Mouse (Mus musculus): ENCODE data around the gene Egfem1.

Gene Egfem1

DNA sequence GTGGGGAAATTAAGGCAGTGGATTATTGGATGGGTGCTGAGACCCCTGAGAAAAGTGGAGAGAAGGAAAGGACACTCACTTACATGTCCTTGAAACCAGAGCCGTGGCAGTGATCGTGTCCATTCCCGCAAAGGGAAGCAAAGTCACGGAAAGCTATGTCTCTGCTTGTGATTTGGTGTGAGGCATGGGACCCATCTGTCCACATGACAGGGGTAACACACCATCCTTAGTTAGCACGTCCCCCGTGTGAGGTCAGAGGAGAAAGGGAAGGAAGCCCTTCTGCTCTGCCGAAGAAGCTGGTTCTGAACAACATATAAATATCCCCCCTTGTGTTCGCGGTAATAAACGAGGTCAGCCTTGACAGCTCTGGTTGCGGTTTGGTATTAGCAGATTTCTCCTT lies 52.7 kb downstream of the Egfem1 start:
- DNase-seq (ENCODE audit: low read depth, low spot score) = no peak

DNA sequence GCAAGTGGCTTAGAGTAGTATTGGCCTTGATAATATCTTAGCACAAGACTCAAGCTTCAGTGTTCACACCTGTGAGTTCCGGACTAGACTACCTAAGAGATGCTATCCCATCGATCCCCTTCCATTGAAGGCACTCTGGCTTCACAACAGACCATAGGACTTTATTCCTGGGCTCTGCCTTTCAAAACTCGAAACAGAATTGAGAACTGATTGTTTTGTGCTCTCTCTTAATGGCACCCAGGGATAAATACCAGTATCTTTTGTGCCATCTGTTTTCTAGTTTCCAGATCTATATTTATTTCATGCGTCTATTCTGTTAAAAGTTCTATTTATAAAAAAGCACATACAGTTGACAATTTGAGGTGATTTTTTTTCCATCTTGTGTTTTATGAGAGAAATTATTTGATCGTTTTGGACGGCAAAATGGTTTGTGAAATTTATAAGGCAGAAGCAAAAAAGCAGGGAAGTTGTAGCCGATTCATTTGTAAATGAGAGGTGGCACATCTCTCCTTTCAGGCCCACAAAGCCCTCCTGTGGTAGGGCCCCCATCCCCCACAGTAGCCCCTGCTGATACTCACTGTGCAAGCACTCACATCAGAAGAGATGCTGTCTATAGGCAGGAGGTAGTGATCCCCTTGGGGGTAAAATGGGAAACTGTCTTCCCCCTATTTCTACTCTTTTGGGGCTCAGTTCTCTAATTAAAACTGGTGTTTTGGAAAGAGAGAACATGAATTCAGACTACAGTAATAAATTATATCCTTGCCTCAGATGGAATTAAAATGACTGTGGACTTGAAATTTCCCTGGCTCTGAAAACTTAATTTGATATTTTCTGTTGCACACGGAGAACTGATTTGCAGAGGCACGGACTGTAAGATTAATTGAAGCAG lies 53.6 kb downstream of the Egfem1 start:
- peak; percentile 24 for DNase-seq (ENCODE audit: low read depth, low spot score)

DNA sequence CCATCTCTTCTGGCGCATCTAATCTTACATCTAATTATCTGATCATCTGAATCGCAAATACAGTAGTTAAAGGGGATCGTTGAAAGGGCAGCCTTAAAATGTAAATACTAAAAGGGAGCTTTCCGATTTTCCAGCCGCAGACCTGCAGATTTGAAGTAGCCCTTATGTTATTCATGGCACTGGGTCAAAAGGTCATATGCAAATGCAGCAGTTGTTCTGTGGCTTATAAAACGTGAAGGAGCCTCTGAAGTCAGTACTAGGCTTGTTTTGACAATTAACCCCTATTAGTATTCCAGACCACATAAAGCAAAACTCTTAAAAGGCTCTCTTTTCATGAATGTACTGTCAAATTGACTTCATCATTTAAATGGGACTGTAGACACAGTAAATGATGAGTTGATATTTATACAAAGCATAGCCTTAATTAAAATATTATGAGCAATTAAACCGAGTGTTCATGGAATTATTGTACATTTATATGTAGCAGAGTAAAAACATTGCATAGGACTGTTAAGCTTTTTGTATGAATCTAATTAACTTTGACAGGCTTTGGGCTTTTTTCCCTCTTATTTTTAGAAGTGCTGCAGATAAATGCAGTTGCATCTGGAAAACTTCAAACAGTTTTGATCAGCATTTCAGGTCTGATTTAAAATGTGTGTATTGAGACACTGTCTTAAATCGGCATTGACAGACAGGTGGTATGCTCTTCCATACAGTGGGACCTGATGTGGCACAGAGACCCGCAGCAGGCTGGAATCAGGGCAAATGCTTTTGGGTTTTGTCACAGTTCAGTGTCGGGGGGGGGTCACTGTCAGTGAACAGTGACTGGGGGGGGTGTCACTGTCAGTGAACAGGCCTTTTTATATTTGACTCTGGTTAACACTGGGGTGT lies 54.5 kb downstream of the Egfem1 start:
- no peak for DNase-seq (ENCODE audit: low read depth, low spot score)

DNA sequence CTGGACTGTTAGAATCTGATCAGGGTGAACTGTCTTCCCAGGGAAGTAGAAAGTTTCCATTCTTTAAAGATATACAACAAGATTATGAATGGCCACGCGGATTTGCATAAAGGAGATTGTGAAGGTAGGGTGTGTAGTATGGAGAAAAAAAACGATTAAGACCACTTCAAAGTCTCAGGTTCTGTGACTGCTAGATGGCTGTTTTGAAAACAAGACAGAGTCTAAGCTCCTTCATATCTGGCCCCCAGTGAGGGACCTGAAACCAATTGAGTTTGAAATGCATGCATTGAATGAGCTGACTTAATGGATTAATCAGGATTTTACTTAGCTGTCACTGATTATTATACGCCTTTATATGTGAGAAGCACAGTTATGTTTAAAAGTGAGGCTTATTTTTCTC lies 86.6 kb downstream of the Egfem1 start:
- no peak for DNase-seq (ENCODE audit: low read depth, low spot score)

DNA sequence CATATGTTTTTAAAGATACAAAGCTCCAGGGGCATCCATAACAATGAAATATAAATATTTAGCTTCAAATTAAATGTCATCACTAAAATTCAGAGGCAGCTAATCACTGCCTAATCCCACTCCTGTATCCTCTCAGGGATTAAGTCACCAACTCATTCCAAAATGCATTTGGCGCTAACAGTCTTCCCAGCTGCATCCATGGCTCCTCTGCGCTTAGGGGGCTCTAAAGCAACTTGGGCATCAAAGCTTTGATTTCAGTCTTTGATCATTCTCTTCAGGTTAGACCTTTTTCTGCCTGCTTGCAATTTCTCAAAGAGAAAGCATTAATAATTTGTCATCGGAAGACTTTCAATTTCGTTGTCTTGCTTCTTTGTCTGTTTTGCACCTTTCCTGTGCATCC lies 87.2 kb downstream of the Egfem1 start:
- DNase-seq (ENCODE audit: low read depth, low spot score) = no peak

DNA sequence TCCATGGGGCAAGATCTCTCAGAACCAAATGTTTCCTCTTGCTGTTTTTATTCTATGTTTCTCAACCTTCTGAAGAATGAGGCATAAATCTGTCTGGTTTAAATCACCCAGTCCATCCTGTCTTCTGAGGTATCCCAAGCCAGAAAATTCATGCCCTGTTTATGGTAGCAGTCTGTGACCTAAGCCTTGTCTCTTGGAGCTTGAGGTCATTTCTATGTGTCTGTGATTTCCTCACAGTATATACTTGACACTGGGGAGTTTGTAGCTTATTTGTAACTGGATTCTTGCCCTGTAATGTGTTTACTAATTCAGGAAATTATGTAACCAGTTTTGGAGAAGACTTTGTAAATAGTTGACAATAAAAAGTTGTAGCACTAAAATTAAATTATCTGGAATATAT lies 95.2 kb downstream of the Egfem1 start:
- DNase-seq (ENCODE audit: low read depth, low spot score) = no peak

DNA sequence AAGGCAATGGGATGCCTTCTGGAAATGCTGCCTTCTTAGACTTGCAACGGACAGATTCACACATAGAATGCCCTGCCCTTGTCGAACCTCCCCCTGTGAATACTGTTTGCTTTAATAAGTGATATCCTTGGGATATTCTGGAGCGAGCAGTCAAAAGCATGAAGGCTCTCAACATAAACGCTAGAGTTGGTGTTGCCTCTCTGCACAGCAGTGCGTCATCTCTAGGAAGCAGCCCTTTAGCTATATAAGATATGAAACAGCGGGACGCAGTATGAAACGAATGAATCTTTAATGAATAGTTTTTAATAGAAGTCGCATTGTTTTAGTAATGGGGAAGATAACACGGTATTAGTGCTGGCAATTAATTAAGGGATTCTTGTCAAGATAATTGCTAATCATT lies 101.2 kb downstream of the Egfem1 start:
- DNase-seq (ENCODE audit: low read depth, low spot score) = no peak

DNA sequence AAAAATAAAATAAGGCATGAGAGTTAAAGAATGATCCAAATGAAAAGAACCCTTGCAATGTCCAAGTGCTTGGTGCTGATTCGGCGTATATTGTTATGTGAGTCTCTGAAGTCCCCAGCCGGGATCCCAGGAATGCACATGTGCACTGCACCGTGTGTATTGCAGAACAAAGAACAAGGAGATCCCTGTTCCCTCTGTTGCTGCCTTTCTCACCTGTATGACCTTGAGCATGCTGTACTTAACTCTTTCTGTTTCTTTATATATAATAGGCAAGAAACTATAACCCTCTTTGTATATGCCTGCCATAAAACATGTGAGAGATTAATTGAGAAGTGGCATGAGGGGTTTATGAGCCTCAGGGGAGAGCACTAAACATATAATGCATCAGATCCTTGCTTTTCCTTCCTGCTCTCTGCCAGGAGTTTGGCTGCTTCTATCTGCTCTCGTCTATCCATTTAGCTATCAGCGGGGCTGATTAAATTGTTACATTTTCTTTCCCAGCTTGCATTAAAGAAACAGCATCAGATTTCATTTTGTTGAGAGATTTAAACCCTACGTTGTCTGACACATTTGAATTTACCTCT lies 101.9 kb downstream of the Egfem1 start:
- DNase-seq (ENCODE audit: low read depth, low spot score) = no peak

DNA sequence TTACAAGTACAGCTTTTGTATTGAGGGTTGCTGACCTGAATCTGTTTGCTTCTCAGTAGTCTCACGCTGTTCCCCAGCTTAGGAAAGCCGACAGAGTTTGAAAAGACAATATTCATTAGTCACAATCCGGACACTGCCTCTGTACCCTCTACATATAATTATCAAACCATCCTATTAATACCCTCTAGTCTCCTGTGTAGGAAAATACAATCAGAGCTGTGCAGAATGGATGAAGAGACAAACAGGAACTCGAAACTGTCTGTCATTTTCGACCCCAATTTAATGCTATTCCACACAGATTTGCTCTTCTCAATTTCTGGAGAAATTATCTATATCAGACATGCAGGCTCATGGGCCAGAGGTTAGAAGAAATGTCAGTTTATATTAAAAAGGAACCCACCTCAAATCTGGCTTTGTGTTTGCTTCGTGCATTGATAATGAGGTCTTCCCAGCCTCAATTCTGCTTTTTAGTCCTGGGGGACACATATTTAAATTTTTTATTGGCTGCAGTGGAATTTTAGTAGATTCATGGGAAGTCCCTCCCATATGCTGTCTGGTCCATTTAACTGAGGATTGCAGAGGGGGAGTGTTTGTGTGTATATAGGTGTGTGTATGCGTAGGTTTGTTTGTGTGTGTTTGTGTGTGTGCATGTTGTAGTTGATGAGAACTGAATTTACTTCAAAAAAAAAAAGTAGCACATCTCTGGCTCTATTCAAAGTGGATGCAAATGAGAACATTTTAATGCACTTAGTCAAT lies 102.8 kb downstream of the Egfem1 start:
- DNase-seq (ENCODE audit: low read depth, low spot score) = no peak

DNA sequence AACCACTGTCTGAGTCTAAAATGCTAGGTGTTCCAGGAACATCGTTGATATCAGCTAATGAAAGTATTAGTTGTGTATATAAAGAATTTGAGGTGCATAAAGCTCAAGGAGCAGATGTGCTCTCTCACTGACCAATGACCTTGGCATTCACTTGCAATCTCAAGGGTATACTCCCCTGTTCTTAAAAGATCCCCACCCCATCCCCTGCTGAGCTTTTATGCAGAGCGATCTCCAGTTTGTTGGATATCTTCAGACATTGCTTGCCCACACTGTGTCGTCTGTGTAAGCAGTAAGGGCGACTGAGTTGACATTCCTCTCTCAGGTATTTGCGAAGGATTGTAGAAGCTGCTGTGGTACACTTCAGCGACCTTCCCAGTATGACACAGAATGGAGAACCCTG lies 108.4 kb downstream of the Egfem1 start:
- DNase-seq (ENCODE audit: low read depth, low spot score) = no peak

DNA sequence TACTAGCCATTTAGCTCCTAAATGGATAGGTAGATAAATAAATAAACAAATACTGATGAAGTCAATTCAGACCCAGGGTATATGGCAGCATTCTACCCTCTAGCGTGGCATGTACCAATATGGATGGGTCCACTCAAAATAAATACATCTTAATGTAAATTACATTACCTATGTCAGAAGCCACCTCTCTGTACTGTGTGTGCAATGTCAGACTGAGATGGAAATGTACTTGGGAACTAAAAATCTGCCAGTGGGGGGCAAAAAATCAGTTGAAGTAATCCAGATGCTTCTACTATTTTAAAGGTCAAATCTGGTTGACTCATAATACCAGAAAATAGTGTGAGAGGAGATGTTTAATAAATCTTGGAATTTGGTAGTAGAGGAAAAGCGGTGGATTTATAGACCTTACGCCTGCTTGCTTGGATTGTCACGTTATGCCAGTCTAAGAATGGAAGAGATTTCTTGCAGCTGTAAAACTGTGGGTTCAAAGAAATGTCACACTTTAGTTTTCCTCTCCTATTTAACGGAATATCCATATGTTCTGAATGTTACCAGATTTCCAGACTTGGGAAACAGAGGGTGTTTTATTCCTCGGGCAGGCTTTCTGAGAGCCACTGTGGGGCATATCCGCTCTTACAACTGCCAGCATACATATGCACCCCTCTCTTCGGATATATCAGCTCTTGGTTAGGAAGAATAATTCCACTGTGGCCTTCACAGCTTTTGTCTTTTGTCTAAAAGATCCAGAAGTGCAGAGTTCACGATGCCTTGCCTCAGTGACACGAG lies 116.1 kb downstream of the Egfem1 start:
- DNase-seq (ENCODE audit: low read depth, low spot score) = peak; percentile 33

DNA sequence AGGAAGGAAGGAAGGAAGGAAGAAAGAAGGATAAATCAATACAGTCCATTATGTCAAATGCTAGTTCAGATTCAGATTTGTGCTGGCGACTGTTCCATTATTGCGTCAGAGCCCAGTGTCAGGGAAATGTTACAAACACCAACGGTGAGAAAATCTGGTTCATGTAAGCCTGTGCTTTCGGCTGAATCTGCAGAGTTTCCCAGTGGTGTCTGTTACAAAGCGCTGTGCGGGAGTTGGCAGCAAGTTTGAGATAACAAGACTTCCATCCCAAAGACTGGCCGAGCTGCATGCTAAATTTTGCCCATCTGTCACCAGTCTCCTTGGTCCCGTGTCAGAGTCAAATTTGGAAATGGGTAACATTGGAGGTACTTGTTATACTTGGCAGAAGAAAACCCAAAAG lies 118.8 kb downstream of the Egfem1 start:
- DNase-seq (ENCODE audit: low read depth, low spot score) = peak; percentile 32

DNA sequence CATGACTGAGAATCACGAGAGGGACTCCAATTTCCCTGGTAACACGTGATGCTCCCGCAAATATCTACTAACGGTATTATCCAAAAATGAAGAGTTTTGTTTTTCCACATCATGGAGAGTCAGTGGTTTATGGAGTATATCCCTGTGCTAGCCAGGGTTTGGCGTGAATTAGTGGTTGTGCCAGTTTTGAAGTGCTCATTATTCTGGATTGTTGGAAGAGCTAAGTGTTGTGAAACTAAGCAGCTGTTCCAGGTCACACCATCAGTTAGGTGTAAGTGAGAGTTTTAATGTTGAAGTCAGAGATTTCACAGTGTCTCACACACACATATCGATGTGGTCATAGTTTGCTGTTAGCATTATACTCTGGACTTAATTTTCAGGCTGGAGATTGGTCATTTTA lies 120.7 kb downstream of the Egfem1 start:
- DNase-seq (ENCODE audit: low read depth, low spot score) = no peak

DNA sequence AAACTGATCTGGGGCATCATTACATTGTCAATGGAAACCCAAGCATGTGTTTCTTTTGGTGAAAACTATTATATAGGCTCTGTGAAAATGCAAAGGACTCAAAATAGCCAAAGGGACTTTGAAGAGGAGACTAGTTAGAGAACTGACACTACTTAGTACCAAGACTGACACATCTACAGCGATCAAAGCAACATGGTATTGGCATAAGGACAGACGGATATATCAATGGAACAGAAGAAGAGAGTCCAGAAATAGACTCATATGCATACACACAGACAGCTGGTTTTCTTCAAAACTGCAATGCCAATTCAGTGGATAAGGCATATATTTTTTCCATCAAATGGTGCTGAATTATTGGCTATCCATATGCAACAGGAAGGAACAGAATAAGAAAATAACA lies 140.6 kb downstream of the Egfem1 start:
- no peak for DNase-seq (ENCODE audit: low read depth, low spot score)

DNA sequence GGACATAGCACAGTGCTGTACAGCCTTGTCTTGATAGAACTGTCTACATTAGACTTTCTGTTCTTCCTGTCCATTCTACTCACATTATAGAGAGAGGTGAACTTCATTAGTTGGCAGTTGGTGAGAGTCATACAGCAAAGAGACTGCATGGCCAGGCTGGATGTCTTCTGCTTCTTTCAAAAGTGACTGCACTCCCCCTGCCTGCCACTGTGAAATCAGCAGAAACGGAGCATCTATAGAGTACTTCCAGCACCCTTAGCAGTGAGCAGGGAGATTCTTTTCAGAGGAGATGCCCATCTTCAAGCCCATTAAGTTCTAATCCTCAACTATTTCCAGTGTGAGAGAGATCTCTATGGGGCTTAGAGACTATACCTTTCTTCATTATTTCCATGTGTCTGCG lies 147.9 kb downstream of the Egfem1 start:
- no peak for DNase-seq (ENCODE audit: low read depth, low spot score)

DNA sequence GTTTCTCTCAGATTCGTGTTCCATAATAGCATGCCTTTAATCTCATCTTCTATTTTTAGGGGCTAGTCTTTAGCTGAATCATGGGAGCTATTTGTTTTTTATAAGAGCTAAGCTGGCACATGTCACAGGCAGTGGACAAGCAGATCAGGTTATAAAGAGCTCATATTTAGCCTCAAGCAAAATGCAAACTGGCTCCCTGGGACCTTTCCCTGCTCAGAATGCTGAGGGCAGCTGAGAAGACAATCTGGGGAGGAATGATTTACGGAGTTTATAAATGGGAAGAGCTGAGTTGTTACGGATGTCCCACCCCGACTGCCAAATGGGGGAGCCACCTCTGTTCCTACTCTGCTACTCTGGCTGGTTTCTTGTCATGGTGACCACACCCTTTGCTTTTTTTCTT lies 153.7 kb downstream of the Egfem1 start:
- DNase-seq (ENCODE audit: low read depth, low spot score) = no peak

DNA sequence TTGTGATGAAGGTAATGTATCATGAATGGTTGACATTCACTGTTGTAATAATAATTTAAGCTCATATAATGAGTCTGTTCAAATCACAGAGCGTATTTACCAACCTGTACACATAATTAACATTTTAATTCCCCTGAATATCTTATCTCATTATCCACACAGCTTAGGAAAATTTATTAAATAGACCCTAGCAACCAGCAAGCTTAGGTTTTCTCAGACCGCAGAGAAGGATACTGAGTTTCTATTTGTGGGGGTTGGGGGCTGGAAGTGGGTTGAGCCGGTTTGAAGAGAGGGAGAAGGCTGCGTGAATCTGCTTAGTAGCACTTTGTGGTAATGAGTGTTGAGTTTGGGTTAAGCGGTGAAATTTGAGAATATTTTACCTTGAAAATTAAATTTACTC lies 154.7 kb downstream of the Egfem1 start:
- no peak for DNase-seq (ENCODE audit: low read depth, low spot score)

DNA sequence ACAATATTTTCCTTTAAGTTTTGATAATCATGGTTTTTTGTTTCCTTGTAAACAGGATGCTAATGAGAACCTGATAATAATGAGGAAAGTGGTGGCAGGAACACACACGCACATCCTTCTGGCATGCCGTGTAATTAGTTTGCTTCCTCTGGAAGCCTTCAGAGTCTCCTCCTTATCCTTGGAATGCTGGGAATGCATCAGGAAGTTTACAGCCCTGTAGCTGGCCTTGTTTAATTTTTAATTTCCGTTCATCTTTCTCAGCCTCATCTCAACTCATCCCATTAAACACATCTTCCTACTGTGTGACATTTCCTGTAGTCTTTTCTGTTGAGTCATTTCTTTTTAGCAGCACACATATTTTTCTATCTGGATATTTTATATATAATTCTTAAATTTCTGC lies 161.8 kb downstream of the Egfem1 start:
- DNase-seq (ENCODE audit: low read depth, low spot score) = no peak

DNA sequence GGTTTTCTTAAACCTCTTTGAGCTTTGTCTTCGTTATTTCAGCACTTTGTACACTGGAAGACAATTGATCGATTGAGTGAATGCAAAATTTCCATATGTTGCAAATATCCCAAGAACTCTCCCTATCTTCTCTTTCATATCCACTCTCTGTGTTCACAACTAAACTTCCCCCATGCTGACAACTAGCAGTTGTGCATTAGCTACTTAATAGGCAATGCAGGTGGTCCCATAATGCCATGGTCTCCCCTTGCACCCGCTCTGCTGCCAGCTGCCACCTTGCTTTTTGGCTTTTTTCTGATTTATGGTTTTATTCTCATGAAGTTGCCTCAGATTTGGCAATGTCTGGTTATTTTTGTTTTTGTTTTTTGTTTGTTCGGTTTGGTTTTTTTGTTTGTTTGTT lies 209.8 kb downstream of the Egfem1 start:
- DNase-seq (ENCODE audit: low read depth, low spot score) = no peak

DNA sequence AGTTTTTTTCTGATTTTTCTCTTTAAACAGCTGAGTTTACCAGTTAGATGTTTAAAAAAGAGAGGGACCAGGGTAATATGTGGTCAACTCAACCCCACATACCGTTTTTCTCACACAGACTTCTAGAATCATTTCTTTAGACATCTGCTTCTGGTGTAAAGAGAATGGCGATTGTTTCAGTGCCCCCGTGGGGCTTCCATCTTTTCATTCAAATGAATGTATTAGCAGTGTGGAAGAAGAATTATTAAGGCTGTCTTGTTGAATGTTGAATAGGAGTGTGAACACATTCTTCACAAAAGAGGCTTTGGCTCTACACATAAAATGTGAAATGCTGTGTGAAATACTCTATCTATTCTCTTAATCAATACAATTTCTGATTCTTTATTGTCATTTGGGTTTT lies 210.4 kb downstream of the Egfem1 start:
- no peak for DNase-seq (ENCODE audit: low read depth, low spot score)

DNA sequence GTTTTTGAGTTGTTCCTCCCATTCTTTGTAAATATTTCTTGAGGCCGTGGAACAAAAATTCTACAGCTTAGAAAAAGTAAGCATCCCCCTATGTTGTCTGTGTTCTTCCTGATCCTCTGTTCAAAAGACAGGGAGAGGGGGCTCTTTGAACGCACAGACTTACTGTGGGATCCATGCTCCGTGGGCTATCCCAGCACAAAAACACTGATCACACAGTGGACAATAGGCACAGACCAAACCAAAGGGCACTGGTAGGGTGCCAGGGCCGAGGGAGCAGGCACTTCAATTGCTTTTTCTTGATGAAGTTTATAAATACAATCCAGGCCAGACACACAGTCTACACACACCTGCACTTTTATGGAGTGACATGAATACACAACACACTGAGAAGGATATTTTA lies 211.4 kb downstream of the Egfem1 start:
- no peak for DNase-seq (ENCODE audit: low read depth, low spot score)
